Mouse (Mus musculus) retina, postnatal 7 days (tissue): ENCODE data around the gene Pitpnm1.

Experiments
- DNase-seq: peaks from one replicate; pipeline ENCODE4 v3.0.0-alpha.2; 2012; ENCODE audit warnings: low read depth, low spot score

The Pitpnm1 gene

GRCm38 (mm10) chr19:4068717-4069410, 30.9 kb upstream of the Pitpnm1 start:
- DNase-seq = no peak

- DNase-seq = no peak
These were observed 29.5 kb upstream of the Pitpnm1 start for GRCm38 (mm10) chr19:4070311-4070710.

GRCm38 (mm10) chr19:4070756-4071155, 29.0 kb upstream of the Pitpnm1 start:
- DNase-seq = no peak

- no peak for DNase-seq
These were observed 28.4 kb upstream of the Pitpnm1 start for GRCm38 (mm10) chr19:4071406-4071805.

- DNase-seq = no peak
These were observed 26.9 kb upstream of the Pitpnm1 start for GRCm38 (mm10) chr19:4072706-4073424.

GRCm38 (mm10) chr19:4075531-4075930, 24.3 kb upstream of the Pitpnm1 start:
- DNase-seq = no peak

GRCm38 (mm10) chr19:4079594-4079993, 20.2 kb upstream of the Pitpnm1 start:
- DNase-seq = no peak

- DNase-seq = no peak
These were observed 19.2 kb upstream of the Pitpnm1 start for GRCm38 (mm10) chr19:4080511-4081009.

- no peak for DNase-seq
These were observed 18.4 kb upstream of the Pitpnm1 start, which contains the start of gene Cabp2 for GRCm38 (mm10) chr19:4081394-4081793. TSS of gene Cabp2 (plus strand) at chr19:4081578.

- DNase-seq = no peak
These were observed 17.4 kb upstream of the Pitpnm1 start for GRCm38 (mm10) chr19:4082219-4082965.

GRCm38 (mm10) chr19:4083316-4083715, 16.5 kb upstream of the Pitpnm1 start:
- DNase-seq = no peak

GRCm38 (mm10) chr19:4083826-4084225, 16.0 kb upstream of the Pitpnm1 start:
- DNase-seq = no peak

- no peak for DNase-seq
These were observed 14.8 kb upstream of the Pitpnm1 start for GRCm38 (mm10) chr19:4084984-4085383.

- DNase-seq = no peak
These were observed 13.6 kb upstream of the Pitpnm1 start for GRCm38 (mm10) chr19:4086156-4086555.

- DNase-seq = no peak
These were observed 12.7 kb upstream of the Pitpnm1 start for GRCm38 (mm10) chr19:4087090-4087489.

- DNase-seq = no peak
These were observed 11.7 kb upstream of the Pitpnm1 start for GRCm38 (mm10) chr19:4088146-4088545.

GRCm38 (mm10) chr19:4089128-4089527, 10.7 kb upstream of the Pitpnm1 start:
- DNase-seq = no peak

GRCm38 (mm10) chr19:4090446-4090845, 9.4 kb upstream of the Pitpnm1 start:
- DNase-seq = no peak

GRCm38 (mm10) chr19:4091383-4091782, 8.4 kb upstream of the Pitpnm1 start:
- DNase-seq = no peak

- DNase-seq = no peak
These were observed 7.0 kb upstream of the Pitpnm1 start for GRCm38 (mm10) chr19:4092750-4093149.

- no peak for DNase-seq
These were observed 6.0 kb upstream of the Pitpnm1 start for GRCm38 (mm10) chr19:4093772-4094171.

- no peak for DNase-seq
These were observed 5.5 kb upstream of the Pitpnm1 start for GRCm38 (mm10) chr19:4094348-4094747.
